Mouse (Mus musculus) mouse embryonic stem cell (cell line): ENCODE data around the gene Uba1.

ENCODE experiments used
- in situ Hi-C, 2 experiments: fragments of 300-500 bp; cut with MboI; formaldehyde crosslinking; loops; 1 replicate in 1 of 2; 3 replicates in 1 of 2; pipeline ENCODE4 v1.14.3; 2019 to 2020; ENCODE audit warnings: low sequenced_read_pairs in 2 of 2, low pct_unique_long_range_greater_than_20kb in 1 of 2, mixed read lengths in 1 of 2; ENCODE audit not compliant: unreplicated experiment in 1 of 2

Gene Uba1

GRCm38 (mm10) chrX:20658026-20658652, at the start of gene Uba1:
Uba1 (plus strand) TSS chrX:20658326.
- in situ Hi-C loops = no loop called here

GRCm38 (mm10) chrX:20608500-20608899, 49.6 kb upstream of the Uba1 start:
- in situ Hi-C loops = no loop called here

- in situ Hi-C loops = no loop called here
These were observed 41.3 kb upstream of the Uba1 start for GRCm38 (mm10) chrX:20616861-20617175.

DNA sequence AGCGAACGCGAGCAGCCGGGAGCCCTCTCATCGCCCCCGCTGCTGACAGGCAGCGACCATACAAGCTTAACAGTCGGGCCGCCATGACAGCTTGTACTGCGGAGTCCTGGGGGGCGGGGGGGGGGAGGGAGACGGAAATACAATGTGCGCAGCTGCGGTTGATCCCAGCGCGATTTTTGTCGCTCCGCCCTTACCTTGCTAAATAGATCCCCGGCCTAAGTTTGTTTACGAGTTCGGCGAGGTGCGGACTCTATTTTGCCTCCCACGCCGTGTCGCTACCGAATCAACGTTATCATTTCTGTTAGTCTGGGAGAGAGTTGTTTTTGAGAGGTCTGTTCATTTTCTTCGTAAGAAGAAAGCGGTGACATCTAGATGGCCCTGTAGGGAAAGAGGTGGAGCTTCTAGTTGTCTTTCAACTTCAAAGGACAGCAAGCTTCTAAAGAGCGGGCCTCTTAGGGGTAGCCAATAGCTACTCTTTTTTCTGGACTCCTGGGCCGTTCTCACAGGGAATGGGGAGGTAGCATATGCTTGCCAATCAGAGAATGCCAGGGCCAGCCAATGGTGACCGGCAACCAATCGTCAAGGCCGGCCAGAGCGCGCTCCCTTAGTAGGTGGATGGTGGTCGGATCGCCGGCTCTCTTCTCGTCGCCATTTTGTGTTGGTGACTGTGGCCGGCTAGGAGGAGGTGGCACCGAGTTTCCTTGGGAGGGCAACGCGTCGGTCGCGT, 40.8 kb upstream of the Uba1 start, which contains the start of the genes Rbm10 and Ndufb11:
Gene Rbm10 (plus strand): TSS at position 328 of the 727 bp plus-strand sequence.
Gene Ndufb11 (minus strand): TSS at position 444 of the 727 bp plus-strand sequence.
- in situ Hi-C loops = no loop called here

- in situ Hi-C loops = no loop called here
These were observed 40.2 kb upstream of the Uba1 start for GRCm38 (mm10) chrX:20617903-20618399.

GRCm38 (mm10) chrX:20638141-20638540, 20.0 kb upstream of the Uba1 start:
- in situ Hi-C loops = no loop called here

- in situ Hi-C loops = no loop called here
These were observed 13.3 kb upstream of the Uba1 start for GRCm38 (mm10) chrX:20644780-20645179.

DNA sequence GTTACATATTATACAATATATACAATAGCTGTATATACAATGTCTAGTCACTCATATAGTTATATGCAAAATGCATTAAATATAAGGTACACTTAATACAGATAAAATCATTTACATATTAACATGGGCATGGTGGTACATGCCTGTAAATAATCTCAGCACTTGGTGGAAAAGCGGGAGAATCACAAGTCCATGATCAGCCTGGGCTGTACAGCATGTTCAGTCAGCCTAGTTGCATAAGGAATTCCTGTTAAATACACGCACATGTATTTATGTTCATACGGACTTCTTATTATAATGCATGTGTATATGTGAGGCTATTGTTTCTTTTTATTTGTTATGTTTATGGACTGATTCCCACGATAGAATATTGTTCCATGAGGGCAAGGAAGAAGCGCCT, 533 bp upstream of the Uba1 start:
- in situ Hi-C loops = no loop called here

- in situ Hi-C loops = no loop called here
These were observed 823 bp downstream of the Uba1 start for GRCm38 (mm10) chrX:20658891-20659406.

DNA sequence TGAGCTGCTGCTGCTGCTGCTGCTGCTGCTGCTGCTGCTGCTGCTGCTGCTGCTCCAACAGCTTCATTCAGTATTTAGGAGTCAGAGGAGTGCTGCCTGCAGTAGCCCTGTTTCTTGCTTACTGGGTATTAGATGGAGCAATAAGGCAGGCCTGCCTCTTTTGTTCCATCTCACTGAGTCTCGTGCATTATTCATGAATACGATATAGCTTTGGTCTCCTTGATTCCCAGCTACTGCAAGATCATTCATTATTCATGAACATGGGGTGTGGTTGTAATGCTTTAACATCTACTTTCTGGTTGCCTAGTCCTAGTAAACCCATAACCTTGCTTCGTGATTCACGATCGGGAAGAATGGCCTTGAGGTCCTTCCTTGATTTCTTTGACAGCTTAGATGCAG, 4.2 kb downstream of the Uba1 start:
- in situ Hi-C loops = loop anchor here (10.0 kb wide), 2 partner anchors 112 to 132 kb away; partner anchors contain the start of gene Araf (in 1 of the 2)

GRCm38 (mm10) chrX:20662716-20663443, 4.8 kb downstream of the Uba1 start:
- in situ Hi-C loops = loop anchor here (10.0 kb wide), 2 partner anchors 112 to 132 kb away; partner anchors contain the start of gene Araf (in 1 of the 2)

DNA sequence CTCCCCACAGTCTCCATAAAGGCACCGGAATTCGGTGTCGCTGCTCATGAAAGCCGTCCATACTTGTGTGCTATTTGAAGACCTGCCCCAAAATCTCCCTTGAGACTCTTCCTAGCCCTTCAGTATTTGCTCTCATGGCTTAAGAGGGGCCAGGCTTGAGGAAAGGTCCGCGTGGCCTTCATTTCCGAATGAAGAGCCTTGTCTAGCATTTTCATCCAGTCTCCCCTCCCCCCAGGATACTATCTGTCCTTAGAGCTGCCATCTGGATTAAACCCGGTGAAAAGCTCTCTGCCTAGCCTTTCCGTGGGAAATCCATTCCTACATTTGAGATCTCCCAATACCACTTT, 5.3 kb downstream of the Uba1 start:
- in situ Hi-C loops = loop anchor here (10.0 kb wide), 2 partner anchors 111 to 131 kb away; partner anchors contain the start of gene Araf (in 1 of the 2)

DNA sequence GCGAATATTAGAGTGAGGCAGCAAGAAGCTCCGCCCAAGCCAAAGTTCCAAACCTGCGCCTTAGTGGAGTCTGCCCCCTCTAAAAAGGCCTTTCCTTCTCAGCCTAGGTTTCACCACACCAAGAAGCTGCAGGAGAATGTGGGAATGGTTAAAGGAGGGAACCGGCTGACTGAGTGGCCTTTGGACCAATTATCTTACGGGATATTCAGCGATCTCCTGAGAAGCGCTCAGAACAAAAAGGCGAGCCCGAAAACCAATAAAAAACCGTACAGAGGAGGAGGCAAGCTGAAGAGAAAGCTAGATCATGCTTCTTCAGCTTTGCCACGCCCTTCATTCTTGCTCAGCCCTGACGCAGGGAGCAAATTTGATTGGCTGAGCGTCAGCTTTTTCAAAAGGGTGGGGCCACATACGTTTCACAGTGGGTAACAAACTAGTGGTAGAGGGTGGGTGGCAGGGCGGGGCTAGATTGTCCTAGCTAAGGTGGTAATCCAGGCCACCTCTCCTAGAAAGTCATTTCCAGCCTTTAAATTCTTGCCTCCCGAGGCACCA, 29.5 kb downstream of the Uba1 start, which contains the start of gene Cdk16:
Gene Cdk16 (plus strand): TSS at position 436 of the 549 bp plus-strand sequence.
- in situ Hi-C loops = no loop called here

GRCm38 (mm10) chrX:20688068-20688547, 30.0 kb downstream of the Uba1 start:
- in situ Hi-C loops = no loop called here

DNA sequence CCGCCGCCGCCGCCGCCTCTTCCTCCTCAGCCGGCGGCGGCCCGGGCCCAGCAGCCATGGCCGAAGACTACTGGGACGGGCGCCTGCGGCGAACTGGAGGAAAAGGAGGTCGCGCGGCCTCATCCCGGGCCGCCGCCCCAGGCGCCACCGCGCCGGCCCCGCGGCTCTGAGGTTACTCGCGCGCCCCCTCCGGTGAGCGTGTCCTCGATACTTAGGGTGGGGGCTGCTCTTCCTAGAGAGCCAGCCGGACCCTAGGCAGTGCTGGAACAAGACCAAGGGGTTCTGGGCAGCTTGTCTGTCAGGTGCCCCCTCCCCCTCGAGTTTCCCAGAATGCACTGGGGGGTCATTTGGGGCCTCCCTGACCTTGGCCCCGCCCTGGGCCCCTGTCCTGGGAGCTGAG, 30.5 kb downstream of the Uba1 start:
- in situ Hi-C loops = no loop called here

GRCm38 (mm10) chrX:20691566-20691965, 33.4 kb downstream of the Uba1 start:
- in situ Hi-C loops = no loop called here

- in situ Hi-C loops = no loop called here
These were observed 34.5 kb downstream of the Uba1 start for GRCm38 (mm10) chrX:20692616-20693015.

DNA sequence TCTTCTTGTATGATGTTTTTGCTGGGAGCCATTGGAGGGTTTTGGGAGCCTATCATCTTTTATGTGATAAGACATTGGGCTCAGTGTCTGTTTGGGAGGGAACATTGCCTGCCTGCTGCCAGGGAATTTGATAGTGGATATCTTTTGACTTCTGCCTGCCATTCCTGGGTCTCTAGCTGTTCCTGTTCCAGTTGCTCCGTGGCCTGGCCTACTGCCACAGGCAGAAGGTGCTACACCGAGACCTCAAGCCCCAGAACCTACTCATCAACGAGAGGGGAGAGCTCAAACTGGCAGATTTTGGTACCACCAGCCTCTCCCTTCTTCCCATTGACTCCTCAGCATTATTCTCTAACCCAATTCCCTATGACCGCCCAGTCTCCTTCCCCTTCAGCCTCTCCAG, 37.7 kb downstream of the Uba1 start:
- in situ Hi-C loops = no loop called here
